Mouse (Mus musculus): ENCODE measurements around the gene Gm8237. TPM values are rescaled to one million over a fixed set of nuclear protein-coding genes. Genes with fewer than 3 reads are reported as not detected.
"Not testable (repeated sequence)": the region's sequence is repeated elsewhere in the genome, so short reads cannot be mapped to it uniquely, and the experiment has no call there.

Gm8237 gene
- 1 to 10 TPM in 1 of 2 experiments, under 1 TPM in 1; 0.98 to 1.1 TPM for total RNA-seq (2021)

GRCm38 (mm10) chr14:5880241-5880640, at the start of gene Gm8237:
Gm8237 (minus strand) TSS chr14:5880382.
- DNase-seq (ENCODE audit: extremely low spot score in 1 of 2, low spot score in 1 of 2), result not testable (repeated sequence)

- DNase-seq (ENCODE audit: extremely low spot score in 1 of 2, low spot score in 1 of 2), result not testable (repeated sequence)
Observed at GRCm38 (mm10) chr14:5923276-5923675, 43.1 kb upstream of the Gm8237 start.

- DNase-seq (ENCODE audit: extremely low spot score in 1 of 2, low spot score in 1 of 2), result peak in 1 of 2 experiments; percentile 3
Observed at GRCm38 (mm10) chr14:5918330-5918942, 38.3 kb upstream of the Gm8237 start.

GRCm38 (mm10) chr14:5913701-5914100, 33.5 kb upstream of the Gm8237 start:
- DNase-seq (ENCODE audit: extremely low spot score in 1 of 2, low spot score in 1 of 2), result not testable (repeated sequence)

GRCm38 (mm10) chr14:5879791-5880190, 391 bp downstream of the Gm8237 start:
- not testable (repeated sequence) for DNase-seq (ENCODE audit: extremely low spot score in 1 of 2, low spot score in 1 of 2)

- peak in 1 of 2 experiments; percentile 60 for DNase-seq (ENCODE audit: extremely low spot score in 1 of 2, low spot score in 1 of 2)
Observed at GRCm38 (mm10) chr14:5879136-5879535, 1.0 kb downstream of the Gm8237 start.

- DNase-seq (ENCODE audit: extremely low spot score in 1 of 2, low spot score in 1 of 2), result not testable (repeated sequence)
Observed at GRCm38 (mm10) chr14:5855911-5856310, 24.3 kb downstream of the Gm8237 start.

GRCm38 (mm10) chr14:5830229-5830628, 50.0 kb downstream of the Gm8237 start, which contains the start of gene Gm3424:
Gm3424 (minus strand) TSS chr14:5830329.
- not testable (repeated sequence) for DNase-seq (ENCODE audit: extremely low spot score in 1 of 2, low spot score in 1 of 2)

- not testable (repeated sequence) for DNase-seq (ENCODE audit: extremely low spot score in 1 of 2, low spot score in 1 of 2)
Observed at GRCm38 (mm10) chr14:5812699-5813356, 67.4 kb downstream of the Gm8237 start.

Other genes with a start within 250 kb of the Gm8237 start
- gene Gm8265, start 247.4 kb downstream of the Gm8237 start, total RNA-seq (2021), result not detected
- not detected for gene Gm9603, start 192.9 kb downstream of the Gm8237 start, total RNA-seq (2021)
- under 1 TPM in 1 of 2 experiments, not detected in 1; 0.47 TPM for gene Gm3373, start 138.8 kb downstream of the Gm8237 start, total RNA-seq (2021)
- gene Gm3383, start 72.4 kb downstream of the Gm8237 start, total RNA-seq (2021), result 1 to 10 TPM; 4.0 to 4.8 TPM
- gene Gm3424, start 50.1 kb downstream of the Gm8237 start, total RNA-seq (2021), result not detected
- gene Gm3248, start 81.4 kb upstream of the Gm8237 start, total RNA-seq (2021), result 1 to 10 TPM; 1.1 TPM
- gene Gm3453, start 98.8 kb upstream of the Gm8237 start, total RNA-seq (2021), result not detected
- not detected for gene Gm6337, start 177.9 kb upstream of the Gm8237 start, total RNA-seq (2021)
- gene Gm8206, start 213.6 kb upstream of the Gm8237 start, total RNA-seq (2021), result under 1 TPM; 0.34 to 0.42 TPM
- 1 to 10 TPM in 1 of 2 experiments, under 1 TPM in 1; 0.66 to 1.5 TPM for gene Gm3468, start 228.3 kb upstream of the Gm8237 start, total RNA-seq (2021)
- gene Gm3476, start 245.4 kb upstream of the Gm8237 start, total RNA-seq (2021), result not detected

Measured in layer of hippocampus, postnatal 25 days (tissue).